Mouse (Mus musculus): ENCODE data around the gene Zfp362. TPM values are rescaled to one million over a fixed set of nuclear protein-coding genes. Genes with fewer than 3 reads are reported as not detected.
A peak's percentile ranks its signal among the peaks of the same experiment; 100 is the strongest.

Gene Zfp362
- polyA plus RNA-seq, 1 experiment from 2014 or later = 23.8 TPM

- no peaks in the 10 kb centered on the region for H3K9me3 ChIP-seq (ENCODE audit: low read length)
- no peak overlapping the region for H3K4me3 ChIP-seq (ENCODE audit: low read depth, low read length)
- DNase-seq (ENCODE audit: low spot score) (no peak), ATAC-seq (no peak)
- no peak overlapping the region for H3K9ac ChIP-seq (replicated peaks; ENCODE audit: low read depth)
- no peaks in the 10 kb centered on the region for H3K27me3 ChIP-seq (replicated peaks; ENCODE audit: insufficient read depth, low read length)
- no peak overlapping the region for H3K4me2 ChIP-seq (replicated peaks; ENCODE audit: low read depth, low read length)
- no peaks in the 10 kb centered on the region for H3K36me3 ChIP-seq (ENCODE audit: insufficient read depth, low read length)
- WGBS = 36% methylated on average over 12 of the region's 12 CpGs
- H3K27ac ChIP-seq (ENCODE audit: low read length) = no peak overlapping the region
- no peaks in the 10 kb centered on the region for H3K4me1 ChIP-seq (ENCODE audit: insufficient read depth, low read depth, low read length)
- no peak for TF ChIP-seq CTCF (IDR thresholded peaks at IDR 0.05)
- no peak for TF ChIP-seq EP300 (IDR thresholded peaks at IDR 0.05)
Observed at GRCm38 (mm10) chr4:128820568-128820967, 14.7 kb upstream of the Zfp362 start.

GRCm38 (mm10) chr4:128817011-128817410, 11.2 kb upstream of the Zfp362 start:
- Histone ChIP-seq H3K4me2 (replicated peaks; ENCODE audit: low read depth, low read length) (no peak overlapping the region), H3K27me3 (replicated peaks; ENCODE audit: insufficient read depth, low read length) (no peaks in the 10 kb centered on the region), H3K27ac (ENCODE audit: low read length) (no peak overlapping the region), H3K4me3 (ENCODE audit: low read depth, low read length) (no peak overlapping the region), H3K9me3 (ENCODE audit: low read length) (no peaks in the 10 kb centered on the region), H3K4me1 (ENCODE audit: insufficient read depth, low read depth, low read length) (peaks cover 2% of the 10 kb centered on the region; the same call in 1 of the 2 replicates), H3K36me3 (ENCODE audit: insufficient read depth, low read length) (no peaks in the 10 kb centered on the region), H3K9ac (replicated peaks; ENCODE audit: low read depth) (no peak overlapping the region)
- ATAC-seq (no peak), DNase-seq (ENCODE audit: low spot score) (no peak)
- 44% methylated on average over 7 of the region's 7 CpGs for WGBS
- no peak for TF ChIP-seq CTCF (IDR thresholded peaks at IDR 0.05)
- TF ChIP-seq EP300 (IDR thresholded peaks at IDR 0.05) = no peak

GRCm38 (mm10) chr4:128811382-128812056, 5.7 kb upstream of the Zfp362 start:
- TF ChIP-seq EP300 (IDR thresholded peaks at IDR 0.05) = no peak
- TF ChIP-seq CTCF (IDR thresholded peaks at IDR 0.05) = no peak
- no peaks in the 10 kb centered on the region for H3K27me3 ChIP-seq (replicated peaks; ENCODE audit: insufficient read depth, low read length)
- peak overlapping the region; percentile 33; the same call in 1 of the 2 replicates for H3K27ac ChIP-seq (ENCODE audit: low read length)
- H3K9me3 ChIP-seq (ENCODE audit: low read length) = no peaks in the 10 kb centered on the region
- H3K4me1 ChIP-seq (ENCODE audit: insufficient read depth, low read depth, low read length) = peaks cover 6% of the 10 kb centered on the region; the same call in 1 of the 2 replicates
- peak overlapping the region; percentile 63 for H3K4me2 ChIP-seq (replicated peaks; ENCODE audit: low read depth, low read length)
- H3K36me3 ChIP-seq (ENCODE audit: insufficient read depth, low read length) = no peaks in the 10 kb centered on the region
- ATAC-seq = peak; percentile 94
- peak overlapping the region; percentile 41 for H3K4me3 ChIP-seq (ENCODE audit: low read depth, low read length)
- peak overlapping the region; percentile 57 for H3K9ac ChIP-seq (replicated peaks; ENCODE audit: low read depth)
- peak; percentile 97 for DNase-seq (ENCODE audit: low spot score)
- WGBS = 10% methylated on average over 16 of the region's 16 CpGs

GRCm38 (mm10) chr4:128806827-128807179, 958 bp upstream of the Zfp362 start:
- Histone ChIP-seq H3K27ac (ENCODE audit: low read length) (peak overlapping the region; percentile 99), H3K9me3 (ENCODE audit: low read length) (no peaks in the 10 kb centered on the region), H3K27me3 (replicated peaks; ENCODE audit: insufficient read depth, low read length) (no peaks in the 10 kb centered on the region), H3K4me3 (ENCODE audit: low read depth, low read length) (peak overlapping the region; percentile 78), H3K36me3 (ENCODE audit: insufficient read depth, low read length) (no peaks in the 10 kb centered on the region), H3K9ac (replicated peaks; ENCODE audit: low read depth) (peak overlapping the region; percentile 96), H3K4me2 (replicated peaks; ENCODE audit: low read depth, low read length) (peak overlapping the region; percentile 95), H3K4me1 (ENCODE audit: insufficient read depth, low read depth, low read length) (peaks cover 16% of the 10 kb centered on the region)
- peak; percentile 87 for DNase-seq (ENCODE audit: low spot score)
- TF ChIP-seq CTCF (IDR thresholded peaks at IDR 0.05) (0 out of 2 replicates have a peak, but pooled peaks have one; percentile 4), EP300 (IDR thresholded peaks at IDR 0.05) (no peak)
- ATAC-seq = peak; percentile 42
- 0% methylated on average over 15 of the region's 15 CpGs for WGBS

- peak; percentile 78 for DNase-seq (ENCODE audit: low spot score)
- Histone ChIP-seq H3K9me3 (ENCODE audit: low read length) (no peaks in the 10 kb centered on the region), H3K4me1 (ENCODE audit: insufficient read depth, low read depth, low read length) (peaks cover 14% of the 10 kb centered on the region), H3K4me3 (ENCODE audit: low read depth, low read length) (peak overlapping the region; percentile 78), H3K27ac (ENCODE audit: low read length) (peak overlapping the region; percentile 99), H3K27me3 (replicated peaks; ENCODE audit: insufficient read depth, low read length) (no peaks in the 10 kb centered on the region), H3K9ac (replicated peaks; ENCODE audit: low read depth) (peak overlapping the region; percentile 96), H3K4me2 (replicated peaks; ENCODE audit: low read depth, low read length) (peak overlapping the region; percentile 95), H3K36me3 (ENCODE audit: insufficient read depth, low read length) (no peaks in the 10 kb centered on the region)
- TF ChIP-seq CTCF (IDR thresholded peaks at IDR 0.05) (no peak), EP300 (IDR thresholded peaks at IDR 0.05) (0 out of 2 replicates have a peak, but pooled peaks have one; percentile 20)
- peak; percentile 29 for ATAC-seq
- under 1% methylated on average over 39 of the region's 74 CpGs for WGBS
Observed at GRCm38 (mm10) chr4:128805150-128806042, 449 bp downstream of the Zfp362 start.
